In the genomic region with DNA sequence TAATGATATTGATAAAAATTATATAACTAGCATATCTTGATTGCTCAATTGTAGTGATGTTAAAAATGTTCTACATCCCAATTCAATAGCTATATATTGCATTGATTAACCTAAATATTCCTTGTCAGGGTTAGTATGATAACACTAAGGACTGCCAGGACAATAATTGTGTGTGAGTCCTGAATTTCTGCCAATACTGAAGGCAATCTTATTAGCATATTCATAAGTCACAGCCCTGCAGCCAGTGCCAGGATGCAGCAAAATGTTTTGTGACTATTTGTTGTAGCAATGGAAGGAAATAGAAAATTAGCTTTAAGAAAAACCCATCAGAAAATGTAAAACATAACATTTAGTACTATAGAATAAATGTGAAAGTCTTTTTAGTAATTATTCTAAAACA, we compare ENCODE assay signal across 20 mouse cellular contexts. TPM values are rescaled to one million over a fixed set of nuclear protein-coding genes. Genes with fewer than 3 reads are reported as not detected.
"Had no signal": no experiment of that assay in that cellular context is flagged by ENCODE, and none has a peak within 500 bp of the region (broad histone marks: within the 10 kb centered on the region; RNA-seq: fewer than 3 reads in every experiment).

No protein-coding gene starts in this region.

- H3K9me3 ChIP-seq: lung, embryonic 15.5 days; megakaryocyte, embryonic 14.5 days; midbrain, embryonic 12.5 days; midbrain, embryonic 15.5 days; neural tube, embryonic 12.5 days; stomach, embryonic 15.5 days had no signal

- H3K4me3 ChIP-seq: lung, embryonic 15.5 days; megakaryocyte, embryonic 14.5 days; midbrain, embryonic 12.5 days; midbrain, embryonic 15.5 days; neural tube, embryonic 12.5 days; stomach, embryonic 15.5 days had no signal

- H3K27ac ChIP-seq: lung, embryonic 15.5 days; macrophage; midbrain, embryonic 12.5 days; midbrain, embryonic 15.5 days; neural tube, embryonic 12.5 days; stomach, embryonic 15.5 days; stomach, postnatal 0 days had no signal

- H3K36me3 ChIP-seq: lung, embryonic 15.5 days; midbrain, embryonic 12.5 days; midbrain, embryonic 15.5 days; neural tube, embryonic 12.5 days; stomach, embryonic 15.5 days had no signal

- ATAC-seq: liver, postnatal 0 days; lung, postnatal 0 days; midbrain, embryonic 15.5 days had no signal

- H3K4me2 ChIP-seq: lung, embryonic 15.5 days; midbrain, embryonic 12.5 days; midbrain, embryonic 15.5 days; neural tube, embryonic 12.5 days; stomach, embryonic 15.5 days had no signal

- DNase-seq: liver, postnatal 0 days; lung, adult 2 months; lung, postnatal 14 days; lung, postnatal 36 days; right cerebral cortex, postnatal 14 days; thymus, adult 2 months; thymus, postnatal 25 days; thymus, postnatal 4 days had no signal

- H3K4me1 ChIP-seq: lung, embryonic 15.5 days; megakaryocyte, embryonic 14.5 days; midbrain, embryonic 12.5 days; midbrain, embryonic 15.5 days; neural tube, embryonic 12.5 days; stomach, embryonic 15.5 days had no signal

- H3K9ac ChIP-seq: liver, postnatal 0 days; lung, embryonic 15.5 days; midbrain, embryonic 12.5 days; midbrain, embryonic 15.5 days; neural tube, embryonic 12.5 days; stomach, embryonic 15.5 days had no signal

- H3K27me3 ChIP-seq: lung, embryonic 15.5 days; megakaryocyte, embryonic 14.5 days; midbrain, embryonic 12.5 days; midbrain, embryonic 15.5 days; neural tube, embryonic 12.5 days; stomach, embryonic 15.5 days had no signal

RNA-seq across cellular contexts. Expression of gene Slitrk1, which starts 49.3 kb away (rescaled TPM):
- total RNA-seq: megakaryocyte progenitor cell, adult 5-6 weeks; monocyte, adult 5-6 weeks had no signal
- polyA plus RNA-seq: liver, postnatal 0 days; lung, postnatal 0 days; macrophage; spleen, adult 2 months; thymus, adult 2 months had no signal
